Mouse (Mus musculus) mesoderm, embryonic 11.5 days (tissue): ENCODE measurements at regions not wholly inside any gene's neighbourhood (a gene's known extent, or its start where the extent isn't known, plus 50 kb on each side); places are given as distances from the start of the nearest gene placed in this dataset.

ENCODE experiments used
- DNase-seq: peaks from one replicate; pipeline ENCODE4 v3.0.0-alpha.2; 2012; ENCODE audit warnings: low read depth, low spot score

GRCm38 (mm10) chr8:128148351-128148942 lies 210.0 kb upstream of the Nrp1 start:
- DNase-seq: no peak

GRCm38 (mm10) chr8:128155604-128156003 lies 202.8 kb upstream of the Nrp1 start:
- no peak for DNase-seq

DNA sequence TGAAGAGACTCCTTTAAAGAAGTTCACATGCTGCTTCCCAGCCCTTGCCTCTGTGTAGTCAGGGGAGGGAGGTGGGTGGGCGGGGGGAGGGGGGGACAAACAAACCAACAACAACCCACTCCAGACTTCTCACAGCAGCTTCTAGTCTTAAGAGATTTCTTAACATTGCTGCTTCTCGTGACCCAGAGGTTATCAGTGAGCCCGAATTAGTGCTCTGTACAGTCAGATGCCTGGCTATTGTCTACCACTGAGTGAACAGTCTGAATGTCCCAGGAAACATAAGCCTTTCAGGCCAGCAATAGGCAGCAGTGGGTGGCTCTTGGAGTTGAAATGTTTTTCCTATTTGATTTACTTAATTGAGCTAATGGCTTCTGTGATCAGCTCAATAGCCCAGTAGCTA lies 202.2 kb upstream of the Nrp1 start:
- DNase-seq: no peak

GRCm38 (mm10) chr8:128162857-128163256 lies 195.5 kb upstream of the Nrp1 start:
- DNase-seq: no peak

GRCm38 (mm10) chr8:128164976-128165375 lies 193.4 kb upstream of the Nrp1 start:
- no peak for DNase-seq

- DNase-seq: no peak
These were observed 192.8 kb upstream of the Nrp1 start for GRCm38 (mm10) chr8:128165591-128165990.

GRCm38 (mm10) chr8:128166097-128166496 lies 192.3 kb upstream of the Nrp1 start:
- no peak for DNase-seq

GRCm38 (mm10) chr8:128168819-128169218 lies 189.6 kb upstream of the Nrp1 start:
- no peak for DNase-seq

DNA sequence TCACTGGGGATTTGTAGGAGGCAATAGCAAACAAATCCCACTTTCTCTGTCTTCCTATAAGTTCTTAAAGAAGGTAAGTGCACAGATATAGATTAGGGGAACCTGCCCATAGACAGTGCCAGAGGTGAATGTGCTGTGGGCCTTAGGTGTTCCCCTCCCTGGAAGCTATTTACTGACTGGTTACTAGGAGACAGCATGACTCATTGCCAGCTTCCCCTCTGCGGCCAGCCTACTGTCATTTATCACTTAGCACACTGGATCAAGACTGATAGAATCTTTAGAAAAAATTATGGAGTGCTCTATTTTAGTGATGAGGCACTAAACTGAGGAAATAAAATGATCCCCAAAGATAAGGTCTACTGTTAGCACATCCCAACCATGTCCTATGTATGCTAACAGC lies 187.3 kb upstream of the Nrp1 start:
- no peak for DNase-seq

DNA sequence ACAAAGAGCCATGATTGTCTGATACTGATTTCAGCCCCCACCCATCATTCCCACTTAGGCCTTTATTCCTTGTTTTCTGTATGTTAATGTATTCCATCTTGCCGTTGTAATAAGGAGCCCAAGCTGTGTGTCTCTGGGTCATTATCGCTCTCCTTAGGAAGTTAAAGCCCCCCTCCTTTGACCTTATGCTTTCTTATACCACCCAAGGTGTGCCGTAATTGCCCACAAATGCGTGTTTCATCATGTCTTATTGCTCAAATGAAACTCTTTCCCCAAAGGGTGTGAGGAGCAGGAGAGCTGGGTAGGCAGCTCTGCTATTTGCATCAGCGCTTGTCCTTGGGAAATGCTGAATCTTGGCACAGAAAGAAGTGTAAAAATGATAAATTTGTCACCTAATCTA lies 178.2 kb upstream of the Nrp1 start:
- DNase-seq: no peak

GRCm38 (mm10) chr8:128183081-128183480 lies 175.3 kb upstream of the Nrp1 start:
- DNase-seq: peak; percentile 73

- peak; percentile 18 for DNase-seq
These were observed 170.1 kb upstream of the Nrp1 start for GRCm38 (mm10) chr8:128188321-128188720.

DNA sequence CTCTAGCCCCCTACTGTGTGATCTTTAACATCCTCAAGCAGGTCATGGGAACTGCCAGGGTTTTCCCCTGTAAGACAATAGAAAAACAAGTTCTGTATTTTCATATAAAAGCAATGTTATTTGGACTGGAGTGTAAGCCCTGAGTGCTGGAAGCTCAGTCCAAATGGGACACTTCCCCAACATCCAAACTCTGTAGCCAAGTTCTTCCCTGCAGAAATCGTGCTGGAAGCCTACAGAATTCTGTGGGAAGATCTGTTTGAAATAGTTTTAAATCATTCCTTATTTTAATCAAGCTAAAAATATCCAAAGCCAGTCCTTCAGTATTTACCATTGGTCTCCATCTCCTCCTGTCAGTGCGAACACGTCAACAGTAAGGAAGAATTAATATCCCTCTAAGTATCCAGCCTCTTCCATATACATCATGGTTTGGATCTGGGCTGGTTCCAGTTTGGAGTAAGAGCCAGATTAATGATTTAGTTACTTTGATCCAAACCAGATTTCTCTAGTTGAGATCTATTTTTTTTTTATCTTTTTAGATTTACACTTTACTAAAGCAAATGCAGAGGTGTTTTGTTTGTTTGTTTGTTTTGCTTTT lies 165.0 kb upstream of the Nrp1 start:
- DNase-seq: no peak

DNA sequence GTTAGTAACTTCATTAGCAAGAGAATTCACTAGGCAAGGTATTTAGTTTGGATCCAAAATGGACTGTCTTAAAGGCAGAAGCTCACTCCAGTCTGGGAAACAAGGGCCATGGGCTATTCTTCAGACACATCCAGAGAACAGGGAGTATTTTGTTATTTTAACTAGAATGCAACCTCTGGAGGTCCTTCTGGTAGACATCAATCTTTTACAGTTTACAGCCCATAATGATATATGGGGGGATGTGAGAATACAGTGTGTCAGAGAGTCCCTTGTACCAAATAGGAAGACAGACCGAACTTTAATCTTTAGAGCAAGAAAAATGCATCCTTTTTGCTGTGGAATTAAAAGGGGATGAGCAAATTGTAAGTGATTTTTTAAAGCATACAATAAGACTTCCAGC lies 157.6 kb upstream of the Nrp1 start:
- DNase-seq: no peak

DNA sequence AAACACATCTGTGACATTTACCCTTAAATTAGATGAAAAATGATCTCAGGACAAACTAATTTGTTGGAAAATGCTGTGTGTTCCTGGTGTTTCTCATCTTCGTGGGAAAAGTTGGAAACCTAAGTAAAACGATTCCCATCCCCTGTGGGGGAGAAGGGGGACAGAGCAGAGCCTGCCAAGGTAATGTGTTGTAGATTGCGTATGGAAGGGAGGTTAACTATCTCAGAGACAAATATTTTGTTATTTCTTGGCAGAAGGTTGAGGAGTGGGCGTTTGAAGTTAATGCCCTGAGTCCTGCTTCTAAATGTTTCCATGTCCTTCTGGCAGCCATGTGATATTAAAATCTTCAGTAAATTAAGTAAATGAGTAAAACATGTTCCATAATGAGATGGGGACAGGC lies 156.8 kb upstream of the Nrp1 start:
- no peak for DNase-seq

DNA sequence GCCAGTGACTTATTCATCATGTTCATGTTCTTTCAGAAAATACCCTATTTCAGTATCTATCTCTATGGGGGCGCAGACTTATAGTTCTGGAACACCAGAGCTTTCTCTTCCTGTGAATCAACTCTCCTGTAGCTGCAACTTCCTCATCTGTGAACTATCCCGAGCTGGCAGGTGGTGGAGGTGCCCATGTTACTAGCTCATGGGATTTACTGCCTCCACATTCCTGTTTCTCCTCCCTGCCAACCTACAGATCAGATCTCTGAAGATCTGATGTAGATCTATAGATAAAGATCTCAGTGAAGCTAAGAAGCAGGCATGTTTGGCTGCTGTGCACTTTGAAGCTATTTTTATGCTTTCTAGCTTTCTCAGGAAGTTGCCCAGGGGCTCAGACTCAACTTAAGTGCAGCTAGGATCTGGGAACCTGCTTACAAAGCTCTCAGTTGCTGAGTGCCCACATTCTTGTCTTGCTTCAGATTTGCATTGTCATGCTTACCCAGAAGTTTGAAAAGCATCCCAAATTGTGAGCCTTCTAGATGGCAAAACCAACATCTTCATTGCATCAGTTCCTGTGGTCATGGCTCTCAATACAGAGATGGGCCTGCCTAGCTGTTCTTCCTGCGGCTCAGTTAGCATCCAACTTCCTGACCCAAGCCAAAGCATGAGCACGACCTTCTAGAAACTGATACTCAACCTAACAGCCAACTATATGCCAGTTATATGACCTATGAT lies 156.1 kb upstream of the Nrp1 start:
- no peak for DNase-seq

DNA sequence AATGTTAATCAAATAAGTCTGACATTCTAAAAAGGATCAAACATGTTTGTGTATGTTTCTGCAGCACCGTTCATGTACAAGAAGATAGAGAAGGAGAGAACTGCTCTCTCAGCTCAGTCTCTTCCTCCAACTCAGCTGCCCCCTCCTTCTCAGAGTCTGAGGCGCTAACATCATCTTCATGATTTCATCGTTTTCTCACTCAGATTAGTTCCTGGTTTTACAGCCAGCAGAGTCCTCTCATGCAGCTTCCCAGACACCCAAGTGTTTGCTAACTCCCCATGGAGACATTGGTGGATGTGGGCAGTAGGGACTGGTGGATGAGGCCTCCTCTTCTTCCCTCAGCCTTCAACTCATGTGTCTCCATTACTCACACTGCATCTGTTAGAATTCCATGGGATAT lies 153.6 kb upstream of the Nrp1 start:
- no peak for DNase-seq

DNA sequence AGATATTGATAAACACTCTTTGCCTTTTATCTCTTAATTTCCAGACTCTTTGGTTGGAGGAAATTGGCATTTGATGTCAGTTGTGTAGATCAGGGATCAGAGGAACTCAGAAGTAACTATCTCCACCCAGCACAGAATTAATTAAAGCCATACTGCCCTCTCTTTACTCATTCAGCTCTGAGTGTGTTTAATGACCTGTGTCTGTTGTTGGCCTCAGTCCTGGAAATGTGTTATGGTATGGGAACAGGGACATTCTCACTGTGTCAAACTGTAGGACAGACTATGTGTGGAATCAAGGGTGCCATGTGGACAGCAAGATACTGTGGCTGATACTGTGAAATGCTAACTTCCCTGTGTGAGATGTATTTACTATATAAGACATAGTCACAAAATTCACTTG lies 151.3 kb upstream of the Nrp1 start:
- DNase-seq: no peak

- no peak for DNase-seq
These were observed 147.6 kb upstream of the Nrp1 start for GRCm38 (mm10) chr8:128210761-128211160.

GRCm38 (mm10) chr8:128212223-128212622 lies 146.2 kb upstream of the Nrp1 start:
- no peak for DNase-seq

GRCm38 (mm10) chr8:128214256-128214655 lies 144.1 kb upstream of the Nrp1 start:
- DNase-seq: no peak

- no peak for DNase-seq
These were observed 139.5 kb upstream of the Nrp1 start for GRCm38 (mm10) chr8:128218886-128219285.

DNA sequence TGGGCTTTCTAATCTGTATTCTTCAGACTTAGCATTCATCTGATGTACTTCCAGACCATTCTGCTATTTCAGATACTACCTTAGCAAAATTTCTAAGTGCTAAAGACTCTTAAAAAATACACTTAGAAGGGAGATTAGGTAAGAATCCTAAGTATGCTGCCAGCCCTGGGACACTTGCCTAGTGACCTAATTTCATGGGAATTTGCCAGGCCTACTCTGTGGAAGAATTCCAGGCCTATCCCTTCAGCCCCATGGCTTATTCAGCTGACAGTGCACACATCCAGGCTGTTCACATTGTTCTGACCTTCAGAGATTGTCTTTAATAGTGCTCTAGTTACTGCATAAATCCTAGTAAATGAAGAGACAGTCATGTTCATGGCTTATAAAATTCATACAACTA lies 138.9 kb upstream of the Nrp1 start:
- DNase-seq: no peak
